Mouse (Mus musculus): ENCODE measurements around the gene Prkd2. TPM values are rescaled to one million over a fixed set of nuclear protein-coding genes. Genes with fewer than 3 reads are reported as not detected.

Gene Prkd2
- polyA plus RNA-seq, 1 experiment from 2014 or later = 12.2 TPM

DNA sequence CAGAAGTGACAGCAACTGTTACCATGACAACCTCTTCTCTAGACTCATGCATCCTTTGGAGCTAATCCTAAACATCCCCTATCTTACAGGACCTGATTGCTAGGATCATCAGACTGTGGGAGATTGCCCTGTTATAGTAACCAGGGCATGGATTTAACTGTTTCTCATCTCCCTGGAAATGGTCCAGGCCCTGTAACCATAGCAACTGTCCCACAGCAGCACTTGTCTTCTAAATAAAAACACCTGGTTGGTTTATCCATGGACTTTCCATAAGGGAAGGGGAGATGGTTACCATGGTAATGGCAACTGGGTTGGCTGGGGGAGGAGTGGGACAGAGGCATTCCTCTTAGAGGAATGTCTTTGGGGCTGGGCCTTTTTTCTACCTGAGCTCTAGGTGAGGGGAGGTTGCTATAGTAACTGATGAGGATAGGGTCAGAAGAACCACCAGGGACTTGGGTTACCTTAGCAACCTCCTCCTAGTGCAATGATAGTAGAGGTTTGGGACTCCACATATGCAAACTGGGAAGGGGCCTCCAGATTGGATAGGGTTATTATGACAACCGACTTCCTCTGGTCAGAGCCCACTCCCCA, 27.3 kb upstream of the Prkd2 start, which contains the start of gene Strn4:
Gene Strn4, plus strand, starts transcription at position 539 of the 591 bp plus-strand sequence.
- 6% methylated on average over 1 of the region's 1 CpGs for WGBS
- no peak for ATAC-seq (ENCODE audit: insufficient read depth, low FRiP score, low read depth)
- H3K4me1 ChIP-seq = peaks cover 51% of the 10 kb centered on the region
- no peaks in the 10 kb centered on the region for H3K36me3 ChIP-seq
- peak within 1 kb of the TSS; percentile 94 for H3K27ac ChIP-seq
- no peaks in the 10 kb centered on the region for H3K9me3 ChIP-seq
- H3K4me2 ChIP-seq = peak within 1 kb of the TSS; percentile 89
- peak within 1 kb of the TSS; percentile 88 for H3K4me3 ChIP-seq (replicated peaks)
- peak within 1 kb of the TSS; percentile 99 for H3K9ac ChIP-seq
- H3K27me3 ChIP-seq (replicated peaks) = 0 out of 2 replicates have a peak, but pooled peaks cover 15% of the 10 kb centered on the region

DNA sequence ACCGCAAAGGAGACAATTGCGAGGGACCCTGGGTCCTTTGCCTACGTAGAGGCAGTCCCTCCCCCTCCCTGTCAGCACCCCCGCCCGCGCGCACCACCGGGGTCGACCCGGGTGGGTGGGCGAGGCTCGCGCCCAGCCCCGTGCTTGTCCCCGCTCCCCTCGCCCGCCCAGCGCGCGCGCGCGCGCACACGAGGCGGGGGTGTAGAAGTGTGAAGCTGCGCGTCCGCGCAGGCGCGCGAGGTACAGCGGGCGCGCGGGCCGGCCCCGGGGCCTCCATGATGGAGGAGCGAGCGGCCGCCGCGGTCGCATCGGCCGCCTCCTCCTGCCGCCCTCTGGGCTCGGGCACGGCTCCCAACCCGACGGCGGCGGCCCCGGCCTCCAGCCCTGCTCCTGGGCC, 26.6 kb upstream of the Prkd2 start:
- H3K4me1 ChIP-seq = peaks cover 47% of the 10 kb centered on the region
- 0% methylated on average over 30 of the region's 55 CpGs for WGBS

DNA sequence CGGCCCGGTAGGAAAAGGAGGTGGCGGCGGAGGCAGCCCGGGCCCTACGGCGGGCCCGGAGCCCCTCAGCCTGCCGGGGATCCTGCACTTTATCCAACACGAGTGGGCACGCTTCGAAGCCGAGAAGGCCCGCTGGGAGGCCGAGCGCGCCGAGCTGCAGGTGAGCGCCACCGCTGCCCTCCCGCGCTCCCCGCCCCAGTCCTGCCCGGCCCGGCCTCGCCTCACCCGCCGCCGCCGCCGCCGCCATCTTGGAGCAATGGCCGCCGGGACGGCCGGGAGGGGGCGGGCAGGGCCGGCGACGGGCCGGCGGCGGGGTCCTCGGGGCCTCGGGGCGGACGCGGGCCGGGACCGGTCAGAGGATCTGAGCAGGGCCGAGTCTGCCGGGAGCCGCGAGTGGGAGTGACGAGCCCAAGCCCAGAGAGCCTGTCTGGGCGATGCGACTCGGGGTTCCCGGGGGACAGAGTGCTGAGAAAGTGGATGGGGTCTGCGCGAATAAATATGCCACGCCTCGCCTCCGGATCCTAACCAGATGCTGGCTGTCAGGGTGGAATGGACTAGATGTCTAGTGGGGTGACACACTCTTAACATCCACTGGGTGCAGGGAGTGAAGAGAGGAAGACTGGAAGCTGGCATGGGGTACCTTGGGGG, 26.1 kb upstream of the Prkd2 start, which contains the start of gene Fkrp:
Gene Fkrp, minus strand, starts transcription at position 258 of the 648 bp plus-strand sequence.
- Histone ChIP-seq H3K36me3 (no peaks in the 10 kb centered on the region), H3K27ac (peak within 1 kb of the TSS; percentile 94), H3K9me3 (no peaks in the 10 kb centered on the region), H3K9ac (peak within 1 kb of the TSS; percentile 99), H3K4me3 (replicated peaks) (peak within 1 kb of the TSS; percentile 88), H3K4me2 (peak within 1 kb of the TSS; percentile 89), H3K27me3 (replicated peaks) (0 out of 2 replicates have a peak, but pooled peaks cover 6% of the 10 kb centered on the region), H3K4me1 (peaks cover 45% of the 10 kb centered on the region)
- under 1% methylated on average over 54 of the region's 64 CpGs for whole genome bisulfite sequencing
- peak; percentile 57 for ATAC-seq (ENCODE audit: insufficient read depth, low FRiP score, low read depth)

More for the DNA sequence above, 26.6 kb upstream of the Prkd2 start:
- H3K9ac ChIP-seq = peak overlapping the region; percentile 99
- H3K27me3 ChIP-seq (replicated peaks) = 0 out of 2 replicates have a peak, but pooled peaks cover 10% of the 10 kb centered on the region
- H3K27ac ChIP-seq = peak overlapping the region; percentile 94
- ATAC-seq (ENCODE audit: insufficient read depth, low FRiP score, low read depth) = peak; percentile 86
- no peaks in the 10 kb centered on the region for H3K36me3 ChIP-seq
- H3K4me3 ChIP-seq (replicated peaks) = peak overlapping the region; percentile 88
- H3K4me2 ChIP-seq = peak overlapping the region; percentile 89
- no peaks in the 10 kb centered on the region for H3K9me3 ChIP-seq

DNA sequence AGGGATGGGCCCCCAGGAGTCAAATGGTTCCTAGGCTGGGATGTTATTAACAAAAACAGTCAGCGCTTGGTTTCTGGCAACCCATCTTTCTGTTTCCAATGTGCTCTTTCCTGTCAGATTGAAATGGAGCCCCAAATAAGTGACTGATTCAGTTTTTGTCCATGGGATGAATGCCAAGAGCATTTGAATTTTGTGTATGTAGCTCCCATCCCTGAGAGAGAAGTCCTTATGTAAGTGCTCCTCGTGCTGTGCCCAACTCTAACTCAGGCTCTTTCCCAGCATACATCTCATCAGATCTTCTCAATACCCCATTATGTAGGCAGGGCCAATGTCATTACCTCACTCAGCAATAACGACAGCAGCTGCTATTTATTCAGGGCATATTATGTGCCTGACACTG, 25.0 kb upstream of the Prkd2 start:
- Histone ChIP-seq H3K9me3 (no peaks in the 10 kb centered on the region), H3K27me3 (replicated peaks) (no peaks in the 10 kb centered on the region), H3K36me3 (peaks cover 3% of the 10 kb centered on the region; the same call in 1 of the 2 replicates), H3K27ac (no peak overlapping the region), H3K9ac (peak overlapping the region; percentile 99; the same call in 1 of the 2 replicates), H3K4me2 (peak overlapping the region; percentile 89), H3K4me1 (peaks cover 48% of the 10 kb centered on the region), H3K4me3 (replicated peaks) (peak overlapping the region; percentile 88)
- ATAC-seq (ENCODE audit: insufficient read depth, low FRiP score, low read depth) = no peak
- 47% methylated on average over 3 of the region's 3 CpGs for WGBS

DNA sequence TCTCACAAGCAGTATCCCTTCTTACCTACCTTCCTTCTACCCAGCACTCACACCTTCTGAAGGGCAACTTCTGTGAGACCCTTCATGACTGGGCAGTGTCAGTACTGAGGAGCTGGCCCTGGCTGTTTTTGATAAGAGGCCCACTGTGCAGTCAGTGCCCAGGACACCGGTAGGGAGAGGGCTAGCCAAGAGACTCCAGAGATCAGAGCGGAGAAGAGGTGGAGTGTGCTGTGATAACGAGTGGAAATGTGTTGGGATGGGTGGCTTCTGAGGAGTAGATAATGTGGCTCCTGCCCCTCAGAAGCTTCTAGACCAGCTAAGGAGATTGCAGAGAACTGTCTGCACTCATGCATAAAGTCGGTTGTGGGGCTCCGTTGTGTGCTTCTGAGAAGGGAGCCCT, 22.9 kb upstream of the Prkd2 start:
- WGBS = 77% methylated on average over 5 of the region's 5 CpGs
- Histone ChIP-seq H3K27ac (peak overlapping the region; percentile 11; the same call in 1 of the 2 replicates), H3K4me3 (replicated peaks) (no peak overlapping the region), H3K4me1 (peaks cover 49% of the 10 kb centered on the region), H3K9ac (no peak overlapping the region), H3K4me2 (no peak overlapping the region), H3K27me3 (replicated peaks) (no peaks in the 10 kb centered on the region), H3K36me3 (peaks cover 12% of the 10 kb centered on the region; the same call in 1 of the 2 replicates), H3K9me3 (no peaks in the 10 kb centered on the region)
- no peak for ATAC-seq (ENCODE audit: insufficient read depth, low FRiP score, low read depth)

DNA sequence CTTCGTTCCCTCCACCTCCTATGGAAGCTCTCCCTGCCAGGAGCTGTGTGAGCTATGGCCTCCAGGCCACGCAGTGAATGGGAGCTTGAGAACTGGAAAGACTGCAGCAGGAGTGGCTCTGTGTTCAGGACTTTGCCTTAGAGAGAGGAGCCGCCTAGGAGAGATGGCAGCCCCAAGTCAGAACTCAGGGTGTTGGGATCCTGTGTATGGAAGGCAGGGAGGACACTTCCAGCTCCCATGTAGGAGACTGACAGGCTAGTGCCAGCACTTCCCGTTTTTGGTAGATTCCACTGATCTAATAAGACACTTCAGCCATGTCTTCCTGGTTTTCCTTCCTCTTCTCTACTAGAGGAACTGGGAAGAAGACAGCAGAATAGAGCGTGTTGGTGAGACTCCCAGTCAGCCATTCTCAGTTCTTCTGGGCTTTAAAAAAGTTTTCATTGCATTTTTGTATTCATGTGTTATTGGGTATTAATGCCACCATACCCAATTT, 22.4 kb upstream of the Prkd2 start:
- Histone ChIP-seq H3K36me3 (peaks cover 18% of the 10 kb centered on the region; the same call in 1 of the 2 replicates), H3K27ac (peak overlapping the region; percentile 11; the same call in 1 of the 2 replicates), H3K4me2 (no peak overlapping the region), H3K9me3 (no peaks in the 10 kb centered on the region), H3K4me3 (replicated peaks) (no peak overlapping the region), H3K9ac (no peak overlapping the region), H3K27me3 (replicated peaks) (no peaks in the 10 kb centered on the region), H3K4me1 (peaks cover 45% of the 10 kb centered on the region)
- WGBS = 66% methylated on average over 5 of the region's 5 CpGs
- no peak for ATAC-seq (ENCODE audit: insufficient read depth, low FRiP score, low read depth)

DNA sequence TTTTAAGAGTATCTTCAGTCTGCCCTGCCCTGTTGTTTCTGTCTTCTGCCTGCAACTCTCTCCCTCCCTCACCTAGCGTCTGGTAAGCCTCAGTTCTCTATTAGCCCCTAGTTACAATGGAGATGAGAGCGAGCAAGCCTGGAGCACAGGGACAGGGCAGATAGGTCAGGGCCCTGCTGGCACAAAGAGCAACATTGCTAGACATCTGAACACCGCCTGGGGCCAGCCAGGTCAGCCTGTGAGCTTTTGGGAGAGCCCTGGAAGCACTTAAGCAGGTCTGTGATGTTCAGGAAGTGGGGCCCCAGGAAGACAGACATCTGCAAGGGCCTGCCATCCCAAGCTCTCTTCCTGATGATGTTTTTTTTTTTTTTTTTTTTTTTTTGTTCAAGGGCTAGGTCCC, 21.6 kb upstream of the Prkd2 start:
- Histone ChIP-seq H3K4me3 (replicated peaks) (no peak overlapping the region), H3K27ac (no peak overlapping the region), H3K4me2 (no peak overlapping the region), H3K4me1 (peaks cover 38% of the 10 kb centered on the region), H3K9me3 (no peaks in the 10 kb centered on the region), H3K36me3 (peaks cover 23% of the 10 kb centered on the region), H3K27me3 (replicated peaks) (no peaks in the 10 kb centered on the region), H3K9ac (no peak overlapping the region)
- no peak for ATAC-seq (ENCODE audit: insufficient read depth, low FRiP score, low read depth)
- WGBS = 44% methylated on average over 3 of the region's 3 CpGs

DNA sequence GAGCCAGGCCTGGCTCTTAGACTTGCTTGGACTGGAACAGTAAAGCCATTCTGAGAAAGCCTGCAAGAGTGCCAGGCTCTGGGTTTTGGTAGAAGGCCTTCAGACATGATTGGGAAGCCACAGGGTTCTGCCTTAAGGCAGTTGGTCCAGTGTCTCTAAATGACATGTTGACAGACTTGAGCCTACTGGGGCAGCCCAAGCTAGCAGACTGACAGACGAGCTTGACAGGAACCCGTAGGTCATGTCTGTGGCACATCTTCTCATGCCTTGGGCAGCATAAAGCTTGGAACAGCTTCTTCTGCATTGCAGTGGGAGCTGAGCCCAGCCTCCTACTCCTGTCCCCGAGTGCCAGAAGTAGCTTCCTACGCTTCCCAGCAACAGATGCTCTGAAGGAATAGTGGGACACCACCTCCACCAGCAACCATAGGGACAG, 21.0 kb upstream of the Prkd2 start:
- Histone ChIP-seq H3K4me1 (peaks cover 38% of the 10 kb centered on the region), H3K27me3 (replicated peaks) (no peaks in the 10 kb centered on the region), H3K4me3 (replicated peaks) (no peak overlapping the region), H3K27ac (no peak overlapping the region), H3K9ac (no peak overlapping the region), H3K9me3 (no peaks in the 10 kb centered on the region), H3K36me3 (peaks cover 28% of the 10 kb centered on the region), H3K4me2 (no peak overlapping the region)
- no peak for ATAC-seq (ENCODE audit: insufficient read depth, low FRiP score, low read depth)
- WGBS = 74% methylated on average over 4 of the region's 4 CpGs

DNA sequence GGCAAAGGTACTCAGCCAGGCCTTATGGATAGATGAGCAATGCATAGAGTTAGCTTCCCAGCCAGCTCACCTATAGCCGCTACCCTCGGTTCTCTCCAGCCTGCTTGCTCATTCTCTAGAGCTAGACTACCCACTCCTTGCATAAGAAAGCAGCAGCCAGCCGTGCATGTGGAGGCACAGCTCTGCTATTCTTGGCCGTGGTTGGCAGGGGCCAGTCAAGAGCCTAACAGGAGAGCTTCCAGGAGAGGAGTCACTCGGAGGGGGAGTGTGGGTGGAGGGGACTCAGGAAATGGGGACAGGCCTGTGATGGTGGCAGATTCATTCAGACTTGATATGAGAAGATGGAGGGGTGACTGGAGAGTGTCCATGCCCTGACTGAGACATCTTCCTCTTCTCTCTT, 19.0 kb upstream of the Prkd2 start:
- Histone ChIP-seq H3K9me3 (no peaks in the 10 kb centered on the region), H3K27me3 (replicated peaks) (no peaks in the 10 kb centered on the region), H3K27ac (no peak overlapping the region), H3K4me1 (peaks cover 21% of the 10 kb centered on the region), H3K4me2 (no peak overlapping the region), H3K4me3 (replicated peaks) (no peak overlapping the region), H3K9ac (no peak overlapping the region), H3K36me3 (peaks cover 47% of the 10 kb centered on the region)
- ATAC-seq (ENCODE audit: insufficient read depth, low FRiP score, low read depth) = no peak
- WGBS = 73% methylated on average over 5 of the region's 5 CpGs

DNA sequence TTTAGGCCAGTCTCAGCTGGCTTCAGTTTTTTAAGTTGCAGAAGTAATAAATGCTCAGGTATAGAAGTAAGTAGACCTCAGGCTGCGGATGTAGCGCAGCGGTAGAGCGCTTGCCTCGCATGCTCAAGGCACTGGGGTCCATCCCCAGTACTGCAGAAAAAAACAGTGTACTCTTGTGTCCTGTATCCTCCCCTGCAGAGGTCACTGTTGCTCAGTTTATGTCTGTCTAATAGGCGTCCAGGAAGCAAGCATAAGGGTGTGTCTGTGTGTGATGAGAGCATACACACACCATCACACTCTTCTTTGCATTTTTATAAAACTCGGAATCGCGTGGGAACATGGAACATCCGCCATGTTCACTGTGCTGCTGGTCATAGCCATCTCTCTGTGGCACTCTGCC, 16.9 kb upstream of the Prkd2 start:
- H3K9ac ChIP-seq = no peak overlapping the region
- ATAC-seq (ENCODE audit: insufficient read depth, low FRiP score, low read depth) = no peak
- no peaks in the 10 kb centered on the region for H3K27me3 ChIP-seq (replicated peaks)
- H3K27ac ChIP-seq = no peak overlapping the region
- peaks cover 66% of the 10 kb centered on the region for H3K36me3 ChIP-seq
- 81% methylated on average over 10 of the region's 10 CpGs for WGBS
- no peak overlapping the region for H3K4me3 ChIP-seq (replicated peaks)
- H3K9me3 ChIP-seq = no peaks in the 10 kb centered on the region
- no peak overlapping the region for H3K4me2 ChIP-seq
- peaks cover 13% of the 10 kb centered on the region; the same call in 1 of the 2 replicates for H3K4me1 ChIP-seq

DNA sequence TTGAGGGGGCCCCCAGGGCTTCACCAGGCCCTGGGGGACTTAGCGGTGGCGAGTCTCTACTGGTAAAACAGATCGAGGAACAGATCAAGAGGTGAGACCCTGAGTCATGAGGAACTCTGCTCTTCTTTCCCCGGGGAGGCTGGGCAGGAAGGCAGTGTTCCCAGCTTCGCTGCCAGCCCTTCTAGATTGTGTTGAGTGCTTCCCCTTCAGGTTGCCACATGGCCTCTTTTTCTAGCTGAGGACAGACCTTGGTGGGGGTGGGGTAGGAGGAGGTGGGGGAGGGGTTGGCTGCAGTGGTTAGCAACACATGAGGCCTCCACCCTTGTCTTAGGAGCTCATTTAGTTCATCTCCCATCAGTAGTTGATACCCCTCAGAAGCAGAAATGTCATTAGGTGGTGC, 16.1 kb upstream of the Prkd2 start:
- H3K27me3 ChIP-seq (replicated peaks) = no peaks in the 10 kb centered on the region
- H3K4me3 ChIP-seq (replicated peaks) = no peak overlapping the region
- no peak overlapping the region; the same call in 1 of the 2 replicates for H3K27ac ChIP-seq
- peaks cover 74% of the 10 kb centered on the region for H3K36me3 ChIP-seq
- H3K4me1 ChIP-seq = 0 out of 2 replicates have a peak, but pooled peaks cover 8% of the 10 kb centered on the region
- no peaks in the 10 kb centered on the region for H3K9me3 ChIP-seq
- no peak overlapping the region for H3K9ac ChIP-seq
- no peak for ATAC-seq (ENCODE audit: insufficient read depth, low FRiP score, low read depth)
- whole genome bisulfite sequencing = 76% methylated on average over 5 of the region's 5 CpGs
- no peak overlapping the region for H3K4me2 ChIP-seq

DNA sequence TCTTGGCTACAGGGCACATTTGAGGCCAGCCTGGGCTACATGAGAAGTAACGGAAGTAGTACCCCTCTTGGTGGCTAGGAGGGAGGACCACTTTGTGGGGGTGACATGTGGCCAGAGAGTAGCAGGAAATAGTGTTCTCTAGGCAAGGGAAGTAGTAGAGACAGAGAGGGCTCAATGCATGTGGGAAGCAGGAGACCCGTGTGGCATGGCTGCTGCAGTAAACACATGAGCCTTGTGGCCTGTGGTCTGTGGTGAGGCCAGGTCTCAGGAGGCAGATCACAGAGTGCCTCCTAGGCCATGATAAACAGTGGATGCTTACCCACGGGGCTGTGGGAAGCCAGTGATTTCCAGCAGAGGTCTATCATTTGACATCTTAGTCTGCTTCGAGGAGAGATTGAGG, 15.4 kb upstream of the Prkd2 start:
- H3K27me3 ChIP-seq (replicated peaks) = no peaks in the 10 kb centered on the region
- H3K36me3 ChIP-seq = peaks cover 81% of the 10 kb centered on the region

More for the DNA sequence above, 15.4 kb upstream of the Prkd2 start:
- Histone ChIP-seq H3K4me1 (0 out of 2 replicates have a peak, but pooled peaks cover 5% of the 10 kb centered on the region), H3K27ac (no peak overlapping the region), H3K4me3 (replicated peaks) (no peak overlapping the region), H3K9me3 (no peaks in the 10 kb centered on the region), H3K4me2 (no peak overlapping the region), H3K9ac (no peak overlapping the region)
- ATAC-seq (ENCODE audit: insufficient read depth, low FRiP score, low read depth) = no peak
- 67% methylated on average over 4 of the region's 4 CpGs for WGBS

Measured in stomach, embryonic 15.5 days (tissue).